Mouse (Mus musculus): ENCODE measurements around the gene Anks1b.

DNA sequence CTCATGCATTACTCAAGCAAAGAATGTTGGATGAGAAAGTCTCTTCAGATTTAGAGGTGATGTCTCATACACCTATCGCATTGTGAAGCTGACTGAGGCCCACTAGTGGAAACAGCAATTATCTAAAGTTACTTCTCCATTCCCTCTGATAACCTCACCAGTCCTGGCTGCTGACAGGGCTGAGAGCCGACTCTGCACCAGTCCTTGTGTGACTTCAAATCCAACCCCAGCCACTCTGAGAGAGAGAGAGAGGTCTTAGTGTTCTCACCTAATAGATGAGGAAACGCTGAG lies 991.2 kb downstream of the Anks1b start:
- TF ChIP-seq POLR2A (IDR thresholded peaks at IDR 0.05; ENCODE audit: control insufficient read depth, low read depth, low read length) (no peak), CTCF (IDR thresholded peaks at IDR 0.05; ENCODE audit: control insufficient read depth, insufficient read depth, insufficient replicate concordance, low read depth, low read length) (no peak)

Data from testis, adult 2 months (tissue).